Mouse (Mus musculus) liver, adult 10 weeks (tissue): ENCODE measurements around the gene Brca2. TPM values are rescaled to one million over a fixed set of nuclear protein-coding genes. Genes with fewer than 3 reads are reported as not detected.

Source experiments
- polyA plus RNA-seq: library from polyadenylated mRNA; stranded (reverse); fragments of 350-450 nt; fragmentation: Illumina TruSeq; extraction: RNeasy Lipid Tissue Mini Kit (QIAGEN cat#74804); gene quantifications from one replicate; pipeline ENCODE4 v1.2.3, GENCODE M21; 2014; ENCODE audit warnings: low read depth, low replicate concordance

Brca2 gene
- polyA plus RNA-seq, result 0.79 TPM

DNA sequence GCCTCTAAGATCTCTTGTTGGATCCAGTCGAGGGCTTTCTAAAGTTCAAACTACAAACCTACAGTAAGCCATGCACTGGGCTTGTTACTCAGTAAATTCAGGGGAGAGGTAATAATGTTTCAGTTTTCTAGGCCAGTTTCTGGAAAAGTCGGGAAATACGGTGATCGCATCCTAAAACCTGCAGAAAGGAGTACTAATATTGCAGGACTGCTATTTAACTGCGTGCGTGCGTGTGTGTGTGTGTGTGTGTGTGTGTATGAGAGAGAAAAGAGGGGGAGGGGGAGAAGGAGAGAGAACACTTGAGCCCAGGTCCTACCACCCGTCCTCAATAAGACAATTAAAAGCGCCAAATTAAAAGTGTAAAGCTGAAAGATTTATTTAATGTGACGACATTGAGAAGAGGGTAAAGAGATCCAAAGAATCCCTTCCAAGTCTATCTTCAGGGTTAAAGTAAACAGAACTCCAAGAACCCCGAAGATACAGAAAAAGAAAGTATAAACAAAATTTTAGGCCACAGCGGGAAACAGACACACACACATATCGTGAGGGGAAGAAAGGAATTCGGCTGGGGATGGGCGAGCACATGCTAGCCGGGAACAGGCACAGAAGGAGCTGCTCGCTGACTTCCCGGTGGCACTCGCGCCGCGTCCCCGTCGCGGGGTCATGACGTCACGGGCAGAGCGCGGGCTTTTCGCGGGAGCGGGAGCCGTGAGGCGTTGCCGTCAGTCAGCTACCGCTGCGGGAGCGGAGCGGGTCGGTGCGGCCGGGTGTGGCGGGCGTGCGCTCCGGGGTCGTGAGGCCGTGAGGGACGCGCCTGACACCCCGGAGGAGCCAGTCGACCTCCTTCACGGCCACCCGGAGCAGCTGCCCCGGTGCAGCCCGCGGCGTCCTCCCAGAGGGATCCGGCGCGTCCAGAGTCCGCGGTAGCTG lies at the start of gene Brca2:
Gene Brca2, plus strand, starts transcription at position 694 of the 930 bp plus-strand sequence.

DNA sequence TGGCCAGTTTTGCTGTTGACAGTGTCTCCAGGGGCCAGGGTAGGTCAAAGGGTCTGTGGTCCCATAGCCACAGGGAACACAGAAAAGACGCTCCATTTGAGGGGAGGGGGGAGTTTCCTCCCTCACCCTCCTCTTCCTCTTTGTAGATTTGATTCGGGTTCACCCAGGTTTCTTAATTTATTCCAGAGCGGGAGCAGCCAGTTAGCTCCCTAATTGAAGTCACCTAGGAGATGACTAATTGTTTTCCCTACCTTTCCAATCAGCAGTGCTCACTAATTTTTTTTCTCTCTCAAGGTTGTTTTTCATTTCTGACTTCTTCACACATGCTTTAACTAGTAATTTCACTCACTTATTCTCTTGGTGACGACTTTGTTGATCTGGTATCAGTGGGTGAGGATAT lies 4.4 kb upstream of the Brca2 start, which contains the start of gene Zar1l:
Gene Zar1l, minus strand, starts transcription at position 101 of the 400 bp plus-strand sequence.

DNA sequence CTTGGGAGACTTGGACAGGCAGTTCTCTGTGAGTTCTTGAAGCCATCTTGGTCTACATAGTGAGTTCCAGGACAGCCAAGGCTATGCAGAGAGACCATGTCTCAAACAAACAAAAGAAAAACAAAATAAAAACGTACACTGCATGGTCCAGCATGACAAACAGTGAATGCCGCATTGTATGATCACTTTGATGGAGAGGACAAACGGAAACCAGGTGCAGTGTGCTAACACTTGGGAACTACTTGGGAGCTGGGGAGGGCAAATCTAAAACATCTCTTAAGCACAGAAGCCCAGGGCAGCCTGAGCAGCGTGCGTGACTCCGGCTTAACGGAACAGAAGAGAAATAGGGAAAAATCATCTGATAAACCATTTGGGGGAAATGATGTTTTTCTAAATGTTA lies 74.7 kb downstream of the Brca2 start, which contains the start of gene N4bp2l1:
Gene N4bp2l1, minus strand, starts transcription at position 101 of the 400 bp plus-strand sequence.

Other genes starting within 250 kb of the Brca2 start
- not detected for gene Zar1l, start 4.5 kb upstream of the Brca2 start, polyA plus RNA-seq
- 94.8 TPM for gene N4bp2l1, start 74.6 kb downstream of the Brca2 start, polyA plus RNA-seq
- gene N4bp2l2, start 143.6 kb downstream of the Brca2 start, polyA plus RNA-seq, result 64.5 TPM
- 12.0 TPM for gene Pds5b, start 151.1 kb downstream of the Brca2 start, polyA plus RNA-seq